Mouse (Mus musculus): ENCODE results near the gene Carns1.

DNA sequence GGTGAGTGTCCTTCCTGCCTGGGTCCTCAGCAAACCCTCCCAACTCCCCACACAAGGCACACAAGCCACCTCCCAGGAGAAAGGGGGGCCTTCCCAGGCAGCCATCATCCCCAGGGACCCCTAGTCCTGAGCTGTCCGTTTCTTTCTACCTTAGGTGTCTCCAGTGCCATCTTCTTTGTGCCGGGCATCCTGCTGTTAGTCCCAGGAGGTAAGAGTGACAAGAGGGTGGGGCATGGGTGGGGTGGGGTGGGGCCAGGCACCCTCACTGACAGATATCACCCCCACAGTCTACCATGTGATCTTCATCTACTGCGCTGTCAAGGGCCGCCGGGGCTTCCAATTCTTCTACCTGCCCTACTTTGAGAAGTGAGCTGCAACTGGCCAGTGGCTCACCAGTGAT, 44.2 kb downstream of the Carns1 start:
- TF ChIP-seq CTCF (IDR thresholded peaks at IDR 0.05; ENCODE audit: insufficient read depth, low read length) (no peak), POLR2A (IDR thresholded peaks at IDR 0.05; ENCODE audit: borderline replicate concordance, extremely low read depth, low read depth, low read length) (no peak)
